Mouse (Mus musculus) kidney, postnatal 0 days (tissue): ENCODE measurements around the gene Cep57l1. TPM values are rescaled to one million over a fixed set of nuclear protein-coding genes. Genes with fewer than 3 reads are reported as not detected.

Experiments
- ATAC-seq: fragments of 200-750 bp; cut with Nextera tagmentation; replicated peaks from 2 replicates; pipeline ENCODE4 v1.8.0; 2017; ENCODE audit warnings: low read depth, moderate number of reproducible peaks, moderate TSS enrichment, moderate library complexity; ENCODE audit not compliant: low FRiP score
- DNase-seq: peaks from one replicate; pipeline ENCODE4 v3.0.0-alpha.2; 2016; ENCODE audit warnings: low spot score
- H3K27ac ChIP-seq: fragments of 300-500 bp; sonication (generic); 2 replicates; pipeline ENCODE4 v1.5.1; 2014; ENCODE audit warnings: mild to moderate bottlenecking
- H3K27me3 ChIP-seq: fragments of 300-500 bp; sonication (generic); 2 replicates; pipeline ENCODE4 v1.6.1; 2014; ENCODE audit warnings: low read length, mixed read lengths; ENCODE audit not compliant: insufficient read depth
- H3K36me3 ChIP-seq: fragments of 300-500 bp; sonication (generic); 2 replicates; pipeline ENCODE4 v1.6.1; 2014; ENCODE audit warnings: low read length, mixed read lengths; ENCODE audit not compliant: insufficient read depth
- H3K4me1 ChIP-seq: fragments of 300-500 bp; sonication (generic); replicated peaks from 2 replicates; pipeline ENCODE4 v1.6.1; 2014; ENCODE audit warnings: antibody characterized with exemption, low read length, mixed read lengths; ENCODE audit not compliant: insufficient read depth
- H3K4me2 ChIP-seq: fragments of 300-500 bp; sonication (generic); 2 replicates; pipeline ENCODE4 v1.6.1; 2014; ENCODE audit warnings: mild to moderate bottlenecking, low read length, moderate library complexity, mixed read lengths
- H3K4me3 ChIP-seq: fragments of 300-500 bp; sonication (generic); replicated peaks from 2 replicates; pipeline ENCODE4 v1.5.1; 2014; ENCODE audit warnings: low read depth, low read length
- H3K9ac ChIP-seq: fragments of 300-500 bp; sonication (generic); 2 replicates; pipeline ENCODE4 v1.6.1; 2014; ENCODE audit warnings: low read depth, low read length
- H3K9me3 ChIP-seq: fragments of 300-500 bp; sonication (generic); replicated peaks from 2 replicates; pipeline ENCODE4 v1.6.1; 2016; ENCODE audit warnings: low read length, inconsistent platforms, mixed read lengths
- CTCF ChIP-seq: IDR thresholded peaks from 2 replicates; pipeline ENCODE4 v1.5.1; 2016; ENCODE audit warnings: antibody characterized with exemption, low read depth, mild to moderate bottlenecking, moderate library complexity
- WGBS: fragments of 180-500 bp; shearing (Covaris S2); extraction: QIAGEN DNeasy Blood & Tissue Kit; methylation state at CpG from one replicate; pipeline ENCODE4 v1.1.7; 2014; 5-methylcytosine and 5-hydroxymethylcytosine counted together
- polyA plus RNA-seq: library from polyadenylated mRNA; unstranded; fragments of >200 nt; fragmentation: Nextera tagmentation; extraction: Ambion mirVana; gene quantifications from 2 replicates; pipeline ENCODE4 v1.2.1, GENCODE M21; 2015

The Cep57l1 gene
- polyA plus RNA-seq, 1 experiment from 2014 or later = 10.1 TPM

DNA sequence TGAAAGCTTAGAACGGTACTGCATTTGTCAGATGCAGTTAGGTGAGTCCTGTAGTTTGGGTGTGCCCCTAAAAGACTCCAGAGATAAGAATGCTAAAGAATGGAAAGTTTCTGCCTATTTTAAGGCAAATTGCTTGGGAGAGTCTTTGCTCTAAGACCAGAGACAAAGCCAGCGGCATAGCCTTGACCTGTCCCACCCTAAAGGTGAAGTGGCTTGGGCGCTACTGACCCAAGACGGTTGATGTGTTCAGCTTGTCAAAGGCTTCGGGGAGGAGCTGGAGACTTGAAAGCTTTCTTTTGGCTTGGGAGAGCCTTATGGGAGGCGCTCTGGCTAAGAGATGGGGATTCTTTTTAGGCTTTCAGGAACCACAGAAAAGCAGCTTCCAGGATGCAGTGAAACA, 17.3 kb downstream of the Cep57l1 start:
- H3K4me3 ChIP-seq = no peak overlapping the region
- TF ChIP-seq CTCF = no peak
- H3K4me2 ChIP-seq = no peak overlapping the region
- H3K27me3 ChIP-seq = no peaks in the 10 kb centered on the region
- no peak overlapping the region for H3K9ac ChIP-seq
- WGBS = 89% methylated on average over 6 of the region's 6 CpGs
- 0 out of 2 replicates have a peak, but pooled peaks cover 5% of the 10 kb centered on the region for H3K9me3 ChIP-seq
- no peaks in the 10 kb centered on the region for H3K36me3 ChIP-seq
- DNase-seq = no peak
- H3K4me1 ChIP-seq = no peaks in the 10 kb centered on the region
- no peak overlapping the region for H3K27ac ChIP-seq
- no peak for ATAC-seq

DNA sequence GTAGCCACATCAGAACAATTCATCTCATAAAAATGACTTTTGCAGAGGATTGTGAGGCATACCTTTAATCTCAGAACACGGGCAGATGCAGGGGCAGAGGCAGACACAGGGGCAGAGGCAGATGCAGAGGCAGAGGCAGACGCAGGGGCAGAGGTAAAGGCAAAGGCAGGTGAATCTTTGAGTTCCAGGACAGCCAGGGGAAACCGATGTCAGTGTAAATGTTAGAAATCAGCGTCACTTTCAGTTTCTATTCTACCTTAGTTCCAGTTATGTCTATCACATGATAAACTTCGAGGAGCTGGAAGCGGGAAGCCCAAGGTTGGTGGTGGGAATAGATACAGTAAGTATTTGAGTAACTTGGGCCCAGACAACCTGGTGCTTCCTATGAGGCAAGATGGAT, 42.4 kb downstream of the Cep57l1 start:
- Histone ChIP-seq H3K4me3 (no peak overlapping the region), H3K27me3 (no peaks in the 10 kb centered on the region), H3K4me1 (no peaks in the 10 kb centered on the region), H3K27ac (no peak overlapping the region), H3K9me3 (no peaks in the 10 kb centered on the region), H3K36me3 (no peaks in the 10 kb centered on the region), H3K4me2 (no peak overlapping the region), H3K9ac (no peak overlapping the region)
- 91% methylated on average over 6 of the region's 6 CpGs for WGBS
- no peak for ATAC-seq
- DNase-seq = no peak
- TF ChIP-seq CTCF = no peak

DNA sequence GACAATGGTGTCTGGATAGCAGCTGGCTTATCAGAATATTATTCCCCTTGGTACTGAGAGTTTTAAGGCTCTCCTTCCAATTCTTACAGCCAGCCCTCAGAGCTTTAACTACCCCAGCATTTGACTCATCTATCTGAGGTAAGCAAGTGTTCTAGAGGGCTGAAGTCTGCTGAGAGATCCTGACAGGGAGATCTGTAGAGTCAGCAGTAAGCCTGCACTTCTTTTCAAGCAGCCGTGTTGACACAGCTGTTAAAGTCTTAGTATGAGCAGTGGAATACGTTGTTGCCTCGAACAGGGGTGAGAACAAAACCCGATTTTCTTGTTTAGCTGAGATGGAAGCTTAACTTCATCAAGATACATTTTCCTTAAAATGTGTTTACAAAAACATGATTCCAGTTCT, 43.4 kb downstream of the Cep57l1 start:
- ATAC-seq (no peak), DNase-seq (no peak)
- Histone ChIP-seq H3K4me3 (no peak overlapping the region), H3K27me3 (no peaks in the 10 kb centered on the region), H3K9me3 (no peaks in the 10 kb centered on the region), H3K27ac (no peak overlapping the region), H3K36me3 (no peaks in the 10 kb centered on the region), H3K9ac (no peak overlapping the region), H3K4me1 (no peaks in the 10 kb centered on the region), H3K4me2 (no peak overlapping the region)
- TF ChIP-seq CTCF = no peak
- WGBS = 40% methylated on average over 4 of the region's 4 CpGs

DNA sequence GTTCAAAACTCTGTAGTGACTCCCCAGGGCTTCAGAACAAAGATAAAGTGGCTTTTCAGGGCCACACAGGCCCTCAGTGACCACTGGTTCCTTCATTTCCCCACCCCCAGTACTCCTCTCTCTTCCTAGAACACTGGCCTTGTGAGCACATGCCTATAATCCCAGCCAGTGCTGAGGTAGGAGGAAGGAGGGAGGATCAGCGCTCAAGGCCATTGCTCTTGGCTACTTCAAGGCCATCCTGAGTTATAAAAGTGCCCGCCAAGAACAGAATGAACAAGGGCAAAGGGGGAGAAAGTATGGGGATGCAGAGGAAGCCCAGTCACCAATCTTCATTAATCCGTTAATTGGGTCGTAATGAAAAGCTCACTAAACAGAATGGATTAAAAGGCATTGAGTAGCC, 44.1 kb downstream of the Cep57l1 start:
- no peaks in the 10 kb centered on the region for H3K27me3 ChIP-seq
- H3K4me3 ChIP-seq = no peak overlapping the region
- TF ChIP-seq CTCF = no peak
- H3K9me3 ChIP-seq = no peaks in the 10 kb centered on the region
- no peak overlapping the region for H3K27ac ChIP-seq
- no peak for ATAC-seq
- no peaks in the 10 kb centered on the region for H3K4me1 ChIP-seq
- WGBS = 88% methylated on average over 4 of the region's 4 CpGs
- no peak for DNase-seq
- no peak overlapping the region for H3K4me2 ChIP-seq
- H3K36me3 ChIP-seq = no peaks in the 10 kb centered on the region
- H3K9ac ChIP-seq = no peak overlapping the region

DNA sequence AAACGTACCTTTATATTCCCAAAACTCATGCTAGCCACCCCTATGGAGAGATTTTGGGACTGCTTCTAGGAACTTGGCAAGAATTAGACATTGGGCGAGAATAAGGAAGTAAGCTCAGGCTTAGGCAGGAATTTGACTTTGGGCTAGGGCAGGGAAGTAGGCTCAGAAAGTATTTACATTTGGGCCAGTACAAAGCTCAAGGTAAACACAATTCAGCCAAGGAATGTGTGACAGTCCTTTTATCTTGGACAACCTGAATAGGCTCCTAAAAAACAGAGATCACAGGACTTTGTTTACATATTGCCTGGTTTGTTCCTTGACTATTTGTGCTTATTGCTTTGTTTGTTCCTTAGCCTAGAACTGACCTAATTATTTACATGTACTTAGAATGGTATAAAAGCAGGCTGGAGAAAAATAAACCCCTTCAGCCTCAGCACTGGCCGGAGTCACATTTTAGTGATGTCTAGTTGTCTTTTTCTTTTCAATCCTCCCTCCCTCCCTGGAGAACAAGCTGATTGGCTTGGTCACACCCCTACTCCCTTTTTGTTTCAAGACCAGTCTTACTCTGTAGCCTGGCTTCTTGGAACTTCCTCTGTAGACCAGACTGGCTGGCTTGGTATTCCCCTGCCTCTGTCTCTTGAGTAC, 45.8 kb downstream of the Cep57l1 start:
- Histone ChIP-seq H3K9me3 (no peaks in the 10 kb centered on the region), H3K4me1 (no peaks in the 10 kb centered on the region), H3K36me3 (no peaks in the 10 kb centered on the region), H3K27ac (no peak overlapping the region), H3K27me3 (no peaks in the 10 kb centered on the region), H3K4me2 (no peak overlapping the region), H3K4me3 (no peak overlapping the region), H3K9ac (no peak overlapping the region)
- DNase-seq (no peak), ATAC-seq (no peak)
- WGBS = 76% methylated on average over 3 of the region's 3 CpGs
- no peak for TF ChIP-seq CTCF

DNA sequence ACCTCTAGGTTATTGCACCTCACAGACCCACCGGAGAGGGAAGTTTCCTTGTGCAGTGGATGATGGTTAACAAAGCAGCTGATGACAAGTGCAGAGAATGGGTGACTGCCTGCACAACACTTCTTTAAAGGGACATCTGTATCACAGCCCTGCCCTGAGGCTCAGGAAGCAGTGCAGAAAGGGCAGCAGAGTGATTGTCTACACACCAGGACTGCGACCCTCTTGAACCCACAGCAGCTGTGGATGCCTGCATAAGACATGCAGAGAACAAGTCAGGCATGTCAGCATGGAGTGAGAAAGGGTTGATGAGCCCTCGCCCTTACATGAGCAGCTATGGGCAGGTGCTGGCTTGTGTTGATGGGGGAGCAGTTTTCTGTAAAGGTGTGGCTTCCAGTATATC, 48.8 kb downstream of the Cep57l1 start:
- DNase-seq = no peak
- H3K4me2 ChIP-seq = no peak overlapping the region
- ATAC-seq = no peak
- H3K9me3 ChIP-seq = no peaks in the 10 kb centered on the region
- no peak overlapping the region for H3K4me3 ChIP-seq
- H3K36me3 ChIP-seq = no peaks in the 10 kb centered on the region
- H3K4me1 ChIP-seq = no peaks in the 10 kb centered on the region
- no peak overlapping the region for H3K9ac ChIP-seq
- H3K27me3 ChIP-seq = no peaks in the 10 kb centered on the region
- TF ChIP-seq CTCF = no peak
- 67% methylated on average over 3 of the region's 3 CpGs for WGBS
- no peak overlapping the region for H3K27ac ChIP-seq

DNA sequence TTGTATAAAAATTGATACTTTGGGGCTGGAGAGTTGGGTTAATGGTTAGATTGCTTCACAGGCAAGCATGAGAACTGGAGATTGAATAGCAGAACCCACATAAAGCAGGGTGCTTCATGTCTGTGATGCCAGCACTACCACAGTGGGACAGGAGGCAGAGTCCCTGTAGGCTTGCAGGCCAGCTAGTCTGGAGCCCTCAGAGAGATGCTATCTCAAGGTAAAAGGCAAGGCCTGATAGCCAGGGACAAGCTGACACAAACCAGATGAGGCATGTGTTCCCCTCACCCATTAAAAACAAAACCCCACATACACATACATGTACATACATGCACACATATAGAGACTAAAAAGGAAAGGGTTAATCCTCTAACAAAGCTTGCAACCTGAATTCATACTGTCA, 51.6 kb downstream of the Cep57l1 start:
- H3K9ac ChIP-seq = no peak overlapping the region
- no peaks in the 10 kb centered on the region for H3K36me3 ChIP-seq
- no peak overlapping the region for H3K27ac ChIP-seq
- H3K4me3 ChIP-seq = no peak overlapping the region
- TF ChIP-seq CTCF = no peak
- DNase-seq = no peak
- H3K9me3 ChIP-seq = no peaks in the 10 kb centered on the region
- no peak for ATAC-seq
- no peak overlapping the region for H3K4me2 ChIP-seq
- H3K4me1 ChIP-seq = no peaks in the 10 kb centered on the region
- no peaks in the 10 kb centered on the region for H3K27me3 ChIP-seq
